ENCODE assay signal across 9 mouse cellular contexts in the genomic region with DNA sequence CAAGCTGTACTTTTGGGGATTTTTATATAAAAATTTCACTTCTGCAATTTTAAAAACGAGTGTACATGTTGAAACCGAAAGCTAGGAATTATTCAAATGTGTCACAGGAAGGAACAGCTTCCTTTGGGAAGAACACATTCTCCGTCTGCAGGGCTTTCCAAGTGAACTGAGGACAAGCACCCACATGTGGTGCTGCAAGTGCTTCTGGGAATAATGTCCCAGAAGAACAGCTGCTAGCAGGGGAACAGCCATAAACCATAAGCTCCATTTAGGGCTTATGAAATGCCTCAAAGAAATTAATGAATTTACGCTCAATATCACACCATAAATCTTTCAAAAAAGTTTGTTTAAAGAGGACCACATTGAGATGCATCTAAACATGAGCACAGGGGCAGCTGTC.
A peak's percentile ranks its signal among the peaks of the same experiment; 100 is the strongest.
DNase-seq lines count a peak whose midpoint lies in the region; ATAC-seq and TF ChIP-seq lines count a peak whose summit lies in the region.
"Had no signal": no experiment of that assay in that cellular context is flagged by ENCODE, and none has a peak within 500 bp of the region (broad histone marks: within the 10 kb centered on the region; RNA-seq: fewer than 3 reads in every experiment).

No protein-coding gene starts in this region.

- peak; percentile 14 to 22 for DNase-seq in kidney, postnatal 36 days
- peak; percentile 45 to 69 for DNase-seq in frontal cortex, adult 2 months (ENCODE audit: extremely low spot score in 1 of 2, low spot score in 1 of 2)
- DNase-seq in layer of hippocampus, adult 2 months (ENCODE audit: low spot score in 2 of 2) = peak; percentile 30 to 49
- no peak for DNase-seq in adrenal gland, adult 2 months
- no peak for DNase-seq in cerebellum, postnatal 4 days (ENCODE audit: low spot score in 2 of 2)
- DNase-seq in spleen, adult 18-20 months = no peak

- WGBS in kidney, embryonic 14.5 days = 69% methylated on average over 4 of the region's 4 CpGs

- H3K4me1 ChIP-seq in kidney, embryonic 14.5 days (ENCODE audit: control insufficient read depth, insufficient read depth, low read length) = no peaks in the 10 kb centered on the region
- H3K4me1 ChIP-seq: forebrain, embryonic 10.5 days had no signal

- no peaks in the 10 kb centered on the region for H3K36me3 ChIP-seq in kidney, embryonic 14.5 days (ENCODE audit: control insufficient read depth, insufficient read depth, low read length)
- no peaks in the 10 kb centered on the region for H3K36me3 ChIP-seq in myocyte (ENCODE audit: control insufficient read depth, insufficient read depth)
- H3K36me3 ChIP-seq: forebrain, embryonic 10.5 days had no signal

- no peak overlapping the region for H3K4me3 ChIP-seq in kidney, embryonic 14.5 days (ENCODE audit: low read length)
- H3K4me3 ChIP-seq in layer of hippocampus, adult 2 months = no peak overlapping the region
- no peak overlapping the region for H3K4me3 ChIP-seq in myocyte
- H3K4me3 ChIP-seq: forebrain, embryonic 10.5 days had no signal

- H3K9me3 ChIP-seq in kidney, embryonic 14.5 days (ENCODE audit: control insufficient read depth, low read length) = no peaks in the 10 kb centered on the region
- H3K9me3 ChIP-seq: forebrain, embryonic 10.5 days had no signal

- H3K27ac ChIP-seq in kidney, embryonic 14.5 days (ENCODE audit: low read depth, low read length) = no peak overlapping the region
- H3K27ac ChIP-seq in layer of hippocampus, adult 2 months = peak overlapping the region; percentile 29
- H3K27ac ChIP-seq: forebrain, embryonic 10.5 days had no signal

- no peak for TF ChIP-seq CTCF in layer of hippocampus, adult 2 months (conservative IDR thresholded peaks at IDR 0.05)

- ATAC-seq in kidney, embryonic 14.5 days (ENCODE audit: low FRiP score, low TSS enrichment) = no peak

- no peak for TF ChIP-seq POLR2A in myocyte (IDR thresholded peaks at IDR 0.05; ENCODE audit: insufficient read length, low read depth)

- no peaks in the 10 kb centered on the region for H3K79me2 ChIP-seq in myocyte (ENCODE audit: control insufficient read depth, insufficient read depth)

- no peak overlapping the region for H3ac ChIP-seq in myocyte (ENCODE audit: control insufficient read depth, insufficient read length)

- H3K9ac ChIP-seq in kidney, embryonic 14.5 days (ENCODE audit: low read depth, low read length) = no peak overlapping the region

- no peaks in the 10 kb centered on the region for H3K27me3 ChIP-seq in kidney, embryonic 14.5 days (ENCODE audit: control insufficient read depth, insufficient read depth, low read length)
- H3K27me3 ChIP-seq in myocyte (ENCODE audit: control insufficient read depth, insufficient read depth, insufficient read length) = no peaks in the 10 kb centered on the region

- no peak overlapping the region for H3K4me2 ChIP-seq in kidney, embryonic 14.5 days (replicated peaks; ENCODE audit: low read depth, low read length)
- peak overlapping the region; percentile 28 for H3K4me2 ChIP-seq in myocyte (ENCODE audit: low read depth)

TF ChIP-seq in myocyte, 11 proteins besides CTCF, POLR2A, EP300 and RAD21:
- peak; percentile 49 to 66 (median 58) for TF ChIP-seq MYOD1 (IDR thresholded peaks at IDR 0.05; ENCODE audit: control insufficient read depth in 1 of 3, insufficient read length in 2 of 3, low read depth in 2 of 3)
- no peak for TF ChIP-seq SRF (IDR thresholded peaks at IDR 0.05; ENCODE audit: control insufficient read depth, insufficient read length, low read depth)
- TF ChIP-seq MYOG (IDR thresholded peaks at IDR 0.05; ENCODE audit: control insufficient read depth in 1 of 3, insufficient read depth in 1 of 3, insufficient read length in 2 of 3, low read depth in 2 of 3) = peak in 1 of 3 experiments; percentile 72
- no peak for TF ChIP-seq TCF3 (IDR thresholded peaks at IDR 0.05; ENCODE audit: insufficient read length, low read depth)

Comparison
In these comparisons a context has a peak if more than half of its experiments do, and no peak if none do; other contexts are left out.
1. DNase-seq: peak in kidney, postnatal 36 days (2 of 2), frontal cortex, adult 2 months (2 of 2) and layer of hippocampus, adult 2 months (2 of 2); none in adrenal gland, adult 2 months (single experiment), cerebellum, postnatal 4 days (0 of 2) and spleen, adult 18-20 months (0 of 2).